Mouse (Mus musculus) kidney, postnatal 0 days (tissue): ENCODE data around the gene Xpot. TPM values are rescaled to one million over a fixed set of nuclear protein-coding genes. Genes with fewer than 3 reads are reported as not detected.
A peak's percentile ranks its signal among the peaks of the same experiment; 100 is the strongest.

Experiments
- ATAC-seq: fragments of 200-750 bp; cut with Nextera tagmentation; replicated peaks from 2 replicates; pipeline ENCODE4 v1.8.0; 2017; ENCODE audit warnings: low read depth, moderate number of reproducible peaks, moderate TSS enrichment, moderate library complexity; ENCODE audit not compliant: low FRiP score
- DNase-seq: peaks from one replicate; pipeline ENCODE4 v3.0.0-alpha.2; 2016; ENCODE audit warnings: low spot score
- H3K27ac ChIP-seq: fragments of 300-500 bp; sonication (generic); 2 replicates; pipeline ENCODE4 v1.5.1; 2014; ENCODE audit warnings: mild to moderate bottlenecking
- H3K27me3 ChIP-seq: fragments of 300-500 bp; sonication (generic); 2 replicates; pipeline ENCODE4 v1.6.1; 2014; ENCODE audit warnings: low read length, mixed read lengths; ENCODE audit not compliant: insufficient read depth
- H3K36me3 ChIP-seq: fragments of 300-500 bp; sonication (generic); 2 replicates; pipeline ENCODE4 v1.6.1; 2014; ENCODE audit warnings: low read length, mixed read lengths; ENCODE audit not compliant: insufficient read depth
- H3K4me1 ChIP-seq: fragments of 300-500 bp; sonication (generic); replicated peaks from 2 replicates; pipeline ENCODE4 v1.6.1; 2014; ENCODE audit warnings: antibody characterized with exemption, low read length, mixed read lengths; ENCODE audit not compliant: insufficient read depth
- H3K4me2 ChIP-seq: fragments of 300-500 bp; sonication (generic); 2 replicates; pipeline ENCODE4 v1.6.1; 2014; ENCODE audit warnings: mild to moderate bottlenecking, low read length, moderate library complexity, mixed read lengths
- H3K4me3 ChIP-seq: fragments of 300-500 bp; sonication (generic); replicated peaks from 2 replicates; pipeline ENCODE4 v1.5.1; 2014; ENCODE audit warnings: low read depth, low read length
- H3K9ac ChIP-seq: fragments of 300-500 bp; sonication (generic); 2 replicates; pipeline ENCODE4 v1.6.1; 2014; ENCODE audit warnings: low read depth, low read length
- H3K9me3 ChIP-seq: fragments of 300-500 bp; sonication (generic); replicated peaks from 2 replicates; pipeline ENCODE4 v1.6.1; 2016; ENCODE audit warnings: low read length, inconsistent platforms, mixed read lengths
- CTCF ChIP-seq: IDR thresholded peaks from 2 replicates; pipeline ENCODE4 v1.5.1; 2016; ENCODE audit warnings: antibody characterized with exemption, low read depth, mild to moderate bottlenecking, moderate library complexity
- whole genome bisulfite sequencing: fragments of 180-500 bp; shearing (Covaris S2); extraction: QIAGEN DNeasy Blood & Tissue Kit; methylation state at CpG from one replicate; pipeline ENCODE4 v1.1.7; 2014; 5-methylcytosine and 5-hydroxymethylcytosine counted together
- polyA plus RNA-seq: library from polyadenylated mRNA; unstranded; fragments of >200 nt; fragmentation: Nextera tagmentation; extraction: Ambion mirVana; gene quantifications from 2 replicates; pipeline ENCODE4 v1.2.1, GENCODE M21; 2015

Gene Xpot
- polyA plus RNA-seq, 1 experiment from 2014 or later, result 33.0 TPM

DNA sequence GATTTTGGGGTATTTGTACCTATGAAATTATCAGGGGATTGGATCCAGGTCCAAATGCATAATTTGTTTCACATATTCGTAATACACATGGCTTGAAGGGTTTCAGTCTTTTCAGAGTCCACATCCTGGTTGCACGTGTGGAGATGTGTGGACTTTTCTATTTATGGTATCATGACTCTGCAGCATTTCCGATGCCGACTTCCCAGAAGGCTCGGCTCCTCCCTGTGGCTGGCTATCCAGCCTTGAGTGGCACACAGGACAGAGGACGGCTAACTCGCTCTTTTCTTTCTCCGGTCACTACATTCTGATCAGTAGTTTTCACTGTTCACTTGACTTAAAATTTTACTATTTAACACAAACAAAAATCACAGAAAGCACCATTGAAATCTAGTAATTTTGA lies 61.7 kb downstream of the Xpot start:
- H3K4me1 ChIP-seq, result no peaks in the 10 kb centered on the region
- H3K27me3 ChIP-seq, result no peaks in the 10 kb centered on the region
- H3K9ac ChIP-seq, result no peak overlapping the region
- H3K36me3 ChIP-seq, result peaks cover 49% of the 10 kb centered on the region
- H3K9me3 ChIP-seq, result no peaks in the 10 kb centered on the region
- no peak overlapping the region for H3K4me3 ChIP-seq
- WGBS, result 80% methylated on average over 8 of the region's 8 CpGs
- ATAC-seq, result no peak
- no peak overlapping the region for H3K4me2 ChIP-seq
- DNase-seq, result peak; percentile 7
- TF ChIP-seq CTCF, result no peak
- no peak overlapping the region for H3K27ac ChIP-seq

DNA sequence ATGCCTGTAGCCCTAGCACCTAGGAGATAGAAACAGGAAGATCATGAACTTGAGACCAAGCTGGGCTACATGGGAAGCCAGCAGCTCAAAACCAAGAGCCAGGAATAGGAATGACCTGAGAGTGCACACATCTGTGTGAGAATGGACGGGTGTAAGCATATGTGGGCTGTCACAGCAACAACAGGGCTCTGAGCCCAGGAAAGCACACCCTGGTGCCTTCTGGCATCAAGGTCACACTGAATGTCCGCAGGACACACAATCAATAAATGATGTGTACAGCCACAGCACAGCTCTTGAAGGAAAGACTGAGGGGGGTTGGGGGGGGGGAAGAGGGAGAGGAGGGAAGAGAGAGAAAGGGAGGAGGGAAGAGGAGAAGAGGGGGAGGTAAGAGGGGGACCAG lies 67.9 kb downstream of the Xpot start:
- Histone ChIP-seq H3K27ac (no peak overlapping the region), H3K4me2 (no peak overlapping the region), H3K9ac (no peak overlapping the region), H3K36me3 (peaks cover 58% of the 10 kb centered on the region), H3K9me3 (no peaks in the 10 kb centered on the region), H3K27me3 (no peaks in the 10 kb centered on the region), H3K4me1 (no peaks in the 10 kb centered on the region), H3K4me3 (no peak overlapping the region)
- ATAC-seq (no peak), DNase-seq (no peak)
- TF ChIP-seq CTCF, result no peak
- 78% methylated on average over 2 of the region's 2 CpGs for WGBS

DNA sequence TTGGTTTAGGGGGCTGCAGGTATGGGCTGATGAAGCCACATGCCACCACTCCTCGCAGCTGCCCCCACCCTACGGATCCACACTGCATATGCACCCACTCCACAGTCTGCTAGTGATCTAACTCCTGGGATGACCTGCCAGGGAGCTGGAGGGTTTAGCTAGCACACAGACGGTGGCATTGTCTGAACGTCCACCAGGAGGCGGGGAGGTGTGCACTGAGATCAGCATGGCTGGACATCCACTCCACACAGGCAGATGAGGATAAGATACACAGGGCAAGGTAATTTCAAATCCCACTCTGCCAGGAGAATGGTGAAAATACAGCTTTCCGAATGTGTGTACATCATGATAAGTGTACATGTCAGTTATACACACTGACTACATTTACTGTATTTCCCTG lies 69.9 kb downstream of the Xpot start:
- no peak overlapping the region for H3K27ac ChIP-seq
- H3K4me2 ChIP-seq, result no peak overlapping the region
- H3K9me3 ChIP-seq, result no peaks in the 10 kb centered on the region
- 77% methylated on average over 6 of the region's 6 CpGs for WGBS
- H3K36me3 ChIP-seq, result peaks cover 66% of the 10 kb centered on the region
- H3K4me1 ChIP-seq, result no peaks in the 10 kb centered on the region
- ATAC-seq (no peak), DNase-seq (no peak)
- no peaks in the 10 kb centered on the region for H3K27me3 ChIP-seq
- TF ChIP-seq CTCF, result peak; percentile 43
- no peak overlapping the region for H3K4me3 ChIP-seq
- H3K9ac ChIP-seq, result no peak overlapping the region

DNA sequence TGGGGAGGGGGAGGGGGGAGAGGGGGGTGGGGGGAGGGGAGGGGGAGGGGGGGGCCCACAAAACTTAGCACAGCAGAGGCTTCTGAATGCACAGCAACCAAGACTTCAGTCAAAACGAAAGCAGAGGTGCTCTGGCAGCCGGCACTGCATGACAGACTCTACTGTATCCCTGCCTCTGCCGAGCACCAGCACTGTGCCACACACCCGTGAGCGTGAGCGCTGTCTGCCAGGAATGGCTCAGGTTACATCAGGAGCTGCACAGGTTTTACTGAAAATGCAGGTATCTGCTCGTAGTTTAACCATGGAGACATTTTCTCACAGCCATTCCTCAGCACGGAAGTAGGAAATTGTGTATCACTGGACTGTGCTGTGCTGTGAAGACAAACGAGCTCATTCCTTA lies 75.8 kb downstream of the Xpot start:
- Histone ChIP-seq H3K9ac (no peak overlapping the region), H3K4me2 (no peak overlapping the region), H3K4me3 (no peak overlapping the region), H3K4me1 (no peaks in the 10 kb centered on the region), H3K27ac (no peak overlapping the region), H3K9me3 (no peaks in the 10 kb centered on the region), H3K36me3 (peaks cover 48% of the 10 kb centered on the region), H3K27me3 (no peaks in the 10 kb centered on the region)
- no peak for TF ChIP-seq CTCF
- WGBS, result 69% methylated on average over 9 of the region's 9 CpGs
- DNase-seq, result no peak
- ATAC-seq, result no peak

DNA sequence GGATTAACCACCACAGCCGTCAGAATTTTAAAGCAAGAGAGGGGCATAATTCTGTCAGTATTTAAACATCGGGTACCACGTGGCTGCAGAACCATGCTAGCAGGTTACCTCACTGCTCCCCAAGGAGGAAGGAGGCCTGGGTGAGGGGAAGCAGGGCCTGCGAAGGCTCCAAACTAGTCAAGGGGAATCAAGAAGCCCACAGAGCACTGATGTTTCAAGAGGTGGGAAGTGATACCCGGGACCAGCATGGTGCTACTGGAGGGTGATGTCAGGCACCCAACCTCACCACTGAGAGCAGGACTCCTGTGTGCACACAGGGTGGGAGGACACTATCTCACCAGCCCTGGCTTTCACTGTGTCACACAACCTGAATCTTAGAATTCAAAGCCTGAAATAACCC lies 76.5 kb downstream of the Xpot start:
- no peak for TF ChIP-seq CTCF
- no peaks in the 10 kb centered on the region for H3K27me3 ChIP-seq
- no peaks in the 10 kb centered on the region for H3K4me1 ChIP-seq
- H3K4me2 ChIP-seq, result no peak overlapping the region
- WGBS, result 88% methylated on average over 5 of the region's 5 CpGs
- no peak for ATAC-seq
- no peak overlapping the region for H3K9ac ChIP-seq
- H3K27ac ChIP-seq, result no peak overlapping the region
- H3K36me3 ChIP-seq, result peaks cover 41% of the 10 kb centered on the region
- H3K9me3 ChIP-seq, result no peaks in the 10 kb centered on the region
- H3K4me3 ChIP-seq, result no peak overlapping the region
- no peak for DNase-seq

DNA sequence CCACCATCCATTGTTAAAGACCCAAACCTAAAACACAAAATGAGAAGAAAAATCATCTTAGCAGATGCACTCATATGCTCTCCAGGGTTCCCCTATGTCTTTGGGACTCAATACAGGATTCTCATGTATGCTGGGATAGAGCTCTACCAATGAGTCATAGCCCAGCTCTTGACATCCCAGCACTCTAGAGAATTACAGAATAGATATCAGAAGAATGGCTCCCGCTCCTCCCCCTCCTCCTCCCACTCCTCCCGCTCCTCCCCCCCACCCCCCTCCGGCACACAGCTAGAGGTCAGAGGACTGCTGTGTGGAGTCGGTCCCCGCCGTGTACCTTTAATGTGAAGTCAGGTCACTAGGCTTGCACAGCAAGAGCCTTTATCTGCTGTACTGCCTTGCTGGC lies 79.0 kb downstream of the Xpot start:
- Histone ChIP-seq H3K27ac (no peak overlapping the region), H3K4me1 (no peaks in the 10 kb centered on the region), H3K4me3 (no peak overlapping the region), H3K27me3 (no peaks in the 10 kb centered on the region), H3K9me3 (no peaks in the 10 kb centered on the region), H3K36me3 (peaks cover 21% of the 10 kb centered on the region), H3K9ac (no peak overlapping the region), H3K4me2 (no peak overlapping the region)
- WGBS, result 75% methylated on average over 6 of the region's 6 CpGs
- no peak for TF ChIP-seq CTCF
- no peak for DNase-seq
- no peak for ATAC-seq

DNA sequence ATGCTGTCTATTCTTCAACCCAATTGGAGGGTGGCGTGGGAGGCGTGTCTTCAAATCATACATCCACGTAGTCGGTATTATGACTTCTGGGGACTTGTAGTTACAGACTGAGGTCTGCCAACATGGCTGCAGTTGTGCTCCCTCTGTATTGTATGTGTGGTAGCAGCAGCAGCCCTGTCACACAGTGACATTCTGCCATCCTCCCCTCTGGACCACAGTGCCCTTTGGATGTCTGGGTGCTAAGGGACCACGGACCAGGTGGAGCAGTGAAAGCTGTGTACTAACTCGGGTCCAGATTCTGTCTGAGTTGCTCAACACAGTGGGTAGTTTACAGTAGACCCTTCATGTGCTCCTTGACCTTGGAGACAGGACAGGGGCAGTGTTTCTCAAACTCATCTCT lies 82.6 kb downstream of the Xpot start:
- DNase-seq, result no peak

More for the DNA sequence above, 82.6 kb downstream of the Xpot start:
- H3K36me3 ChIP-seq, result 0 out of 2 replicates have a peak, but pooled peaks cover 3% of the 10 kb centered on the region
- no peak overlapping the region for H3K4me2 ChIP-seq
- no peak for ATAC-seq
- H3K27ac ChIP-seq, result no peak overlapping the region
- H3K9me3 ChIP-seq, result no peaks in the 10 kb centered on the region
- H3K4me3 ChIP-seq, result no peak overlapping the region
- H3K9ac ChIP-seq, result no peak overlapping the region
- no peak for TF ChIP-seq CTCF
- no peaks in the 10 kb centered on the region for H3K4me1 ChIP-seq
- no peaks in the 10 kb centered on the region for H3K27me3 ChIP-seq
- 94% methylated on average over 6 of the region's 6 CpGs for WGBS
